Mouse (Mus musculus) cerebellum, adult 18-20 months (tissue): ENCODE results near the gene Wfdc10.

Experiments
- DNase-seq, 2 experiments: peaks; one replicate each; pipeline ENCODE4 v3.0.0; 2021

The Wfdc10 gene

DNA sequence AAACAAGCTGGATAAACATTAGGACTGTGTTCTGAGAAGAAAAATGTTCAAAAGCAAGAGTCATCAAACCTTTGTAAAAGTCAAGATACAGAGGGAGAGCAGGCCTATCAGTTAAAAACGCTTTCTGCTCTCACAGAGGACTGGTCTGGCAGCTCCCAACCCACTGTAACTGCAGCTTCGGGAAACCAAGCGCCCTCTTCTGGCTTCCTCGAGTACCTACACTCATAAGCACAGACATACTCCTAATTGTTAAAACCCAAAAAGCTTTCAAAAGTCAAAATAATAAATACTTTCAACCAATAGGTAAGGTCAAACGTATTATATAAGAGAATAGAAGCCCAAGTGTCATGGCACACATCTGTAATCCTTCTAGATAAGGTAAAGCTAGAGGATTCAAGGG lies 48.4 kb downstream of the Wfdc10 start:
- no peak for DNase-seq

DNA sequence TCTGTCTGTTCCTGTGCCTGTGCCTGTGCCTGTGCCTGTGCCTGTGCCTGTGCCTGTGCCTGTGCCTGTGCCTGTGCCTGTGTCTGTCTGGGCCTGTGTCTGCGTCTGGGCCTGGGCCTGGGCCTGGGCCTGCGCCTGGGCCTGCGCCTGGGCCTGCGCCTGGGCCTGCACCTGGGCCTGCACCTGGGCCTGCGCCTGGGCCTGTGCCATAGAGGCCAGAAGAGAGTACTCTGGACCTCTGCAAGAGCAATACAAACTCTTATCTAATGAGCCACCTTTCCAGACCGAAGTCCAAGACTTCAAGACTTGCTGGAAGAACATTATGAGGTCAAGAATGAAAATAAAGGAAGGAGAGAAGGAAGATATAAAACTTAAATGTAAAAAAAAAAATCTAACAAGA lies 49.5 kb downstream of the Wfdc10 start:
- DNase-seq: no peak

DNA sequence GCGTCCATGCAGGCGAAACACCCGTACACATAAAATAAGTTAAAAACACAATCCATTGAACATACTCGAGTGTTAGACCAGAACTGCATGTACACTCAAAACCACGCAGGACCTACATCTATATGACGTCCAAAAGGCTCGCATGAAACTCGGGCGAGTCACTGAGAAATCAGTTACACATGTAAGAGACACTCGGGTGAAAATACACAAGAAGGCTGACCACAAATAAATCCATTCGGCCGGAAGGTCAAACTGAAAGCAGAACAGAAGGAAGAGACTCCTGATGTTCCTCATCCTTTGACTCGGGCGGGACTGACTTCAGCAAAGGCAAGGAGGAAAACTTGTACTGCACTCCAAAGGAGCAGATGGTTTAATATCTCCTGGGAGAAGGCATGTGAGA lies 50.1 kb downstream of the Wfdc10 start:
- DNase-seq: no peak
